Mouse (Mus musculus): ENCODE measurements around the gene Col4a4.

The Col4a4 gene

DNA sequence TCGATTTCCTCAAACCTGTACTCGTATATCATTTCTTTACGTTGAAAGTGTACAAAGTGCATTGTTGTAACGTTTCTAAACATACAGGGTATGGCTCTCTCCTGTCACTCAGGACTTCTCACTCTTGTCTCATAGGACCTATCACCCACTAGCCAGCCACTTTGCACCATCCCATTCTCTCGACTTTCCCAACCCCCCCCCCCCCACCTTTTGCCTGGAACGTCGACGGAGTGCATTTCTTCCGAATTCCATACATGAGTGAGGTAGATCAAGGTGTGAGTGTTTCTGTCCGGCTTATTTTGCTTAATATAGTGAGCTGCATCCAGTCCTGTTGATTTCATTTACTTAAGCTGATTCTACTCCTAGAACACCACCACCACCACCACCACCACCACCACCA, 9.3 kb downstream of the Col4a4 start:
- DNase-seq: no peak

DNA sequence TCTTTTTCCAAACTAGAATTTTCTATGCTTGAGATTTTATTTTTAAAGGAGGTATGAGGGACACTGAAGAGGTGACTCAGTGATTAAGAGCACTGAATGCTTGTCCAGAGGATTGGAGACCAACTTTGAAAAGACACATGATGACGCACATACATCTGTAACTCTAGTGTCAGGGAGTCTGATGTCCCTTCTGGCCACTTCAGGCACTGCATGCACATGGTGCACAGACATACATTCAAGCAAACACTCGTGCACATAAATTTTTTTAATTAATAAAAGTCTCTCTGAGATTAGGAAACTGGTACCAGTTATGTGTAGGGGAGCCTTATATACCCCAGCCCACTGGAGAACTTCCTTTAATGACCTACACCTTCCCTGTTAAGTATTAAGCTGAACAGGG, 10.5 kb downstream of the Col4a4 start:
- no peak for DNase-seq

DNA sequence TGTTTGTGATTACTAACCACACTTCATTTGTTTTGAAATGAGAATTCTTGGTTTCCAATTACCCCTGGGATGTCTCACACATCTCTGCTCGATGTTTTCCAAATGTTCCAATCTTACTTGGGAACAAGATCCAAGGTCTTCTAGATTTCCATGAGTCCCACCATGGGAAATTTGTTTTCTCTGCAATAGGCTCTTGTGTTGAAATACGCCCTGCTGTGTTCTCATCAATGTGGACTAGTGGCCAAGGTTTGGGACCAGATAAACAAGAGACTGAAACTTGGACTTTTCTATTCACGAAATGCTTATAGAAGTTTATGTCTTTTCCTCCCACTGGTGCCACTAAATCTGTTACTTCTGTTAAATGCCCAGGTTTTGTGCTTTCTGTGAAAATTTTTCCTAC, 11.0 kb downstream of the Col4a4 start:
- DNase-seq: no peak

DNA sequence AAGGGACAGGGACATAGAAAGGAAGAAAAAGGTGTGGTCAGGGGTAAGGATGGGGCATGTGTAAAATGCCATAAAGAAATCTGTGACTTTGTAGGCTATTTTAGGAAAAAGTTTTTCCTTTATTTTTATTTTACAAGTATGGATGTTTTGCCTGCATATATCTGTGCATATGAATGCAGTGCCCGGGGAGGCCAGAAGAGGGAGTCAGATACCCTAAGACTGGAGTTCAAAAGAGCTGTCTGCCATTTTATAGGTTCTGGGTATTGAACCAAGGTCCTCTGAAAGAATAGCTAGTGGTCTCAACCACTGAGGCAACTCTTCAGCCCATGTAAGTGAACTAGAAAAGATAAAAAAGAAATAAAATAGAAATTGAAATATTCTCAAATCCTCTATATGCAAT, 14.9 kb downstream of the Col4a4 start:
- DNase-seq: no peak

DNA sequence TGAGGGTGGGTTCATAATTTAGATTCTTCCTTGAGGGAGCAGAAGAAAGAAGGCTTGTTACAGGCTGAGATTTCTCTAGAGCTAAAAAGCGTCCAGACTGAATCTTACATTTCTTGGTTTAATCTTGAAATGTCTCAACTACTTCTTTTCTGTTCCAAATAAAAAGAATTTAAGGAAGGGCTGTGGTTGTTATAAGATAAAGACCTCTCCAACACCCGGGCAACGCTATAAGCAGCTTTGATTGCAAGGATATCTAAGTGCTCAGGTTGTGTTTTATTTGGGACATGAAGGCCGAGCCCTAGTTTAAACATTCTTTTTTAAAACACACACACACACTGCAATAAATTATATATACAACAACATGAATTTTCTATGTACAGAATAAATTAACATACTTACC, 17.2 kb downstream of the Col4a4 start:
- no peak for DNase-seq

DNA sequence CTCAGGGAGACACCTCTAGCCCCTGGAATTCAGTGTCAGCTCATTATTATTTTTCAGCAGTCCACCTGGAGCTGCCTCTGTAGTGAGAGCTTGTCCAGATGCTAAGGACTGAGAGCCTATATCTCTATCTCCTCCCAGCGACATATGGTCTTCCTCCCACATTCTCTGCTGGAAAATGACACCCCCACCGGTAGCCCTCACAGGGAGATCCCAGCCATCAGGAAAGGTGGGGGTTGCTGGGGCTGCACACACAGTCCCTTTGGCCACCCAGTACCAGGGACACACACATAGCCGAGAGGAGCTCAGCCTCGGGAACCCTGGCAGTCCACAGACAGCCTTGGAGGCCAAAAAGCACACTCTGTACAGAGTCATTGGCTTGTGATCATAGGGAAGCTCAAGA, 26.4 kb downstream of the Col4a4 start:
- no peak for DNase-seq

DNA sequence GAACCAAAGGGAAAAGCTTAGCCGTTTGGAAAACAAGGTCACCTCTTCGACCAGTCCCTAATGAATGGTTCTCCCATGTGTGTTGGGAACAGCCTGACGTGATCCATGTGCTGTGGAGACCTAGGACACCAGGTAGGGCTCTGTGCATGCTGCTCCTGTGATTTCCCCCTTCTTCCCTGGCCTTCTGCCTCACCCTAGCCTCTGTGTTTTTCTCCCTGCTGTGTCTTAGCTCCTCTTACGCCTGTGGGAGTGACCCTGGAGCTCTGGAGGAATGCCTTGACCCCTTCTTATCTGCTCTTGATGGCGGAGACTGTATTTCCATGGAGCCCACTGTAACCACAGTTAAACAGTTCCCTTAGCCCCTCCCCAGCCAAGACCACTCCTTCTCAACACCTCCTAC, 31.8 kb downstream of the Col4a4 start:
- DNase-seq: no peak

DNA sequence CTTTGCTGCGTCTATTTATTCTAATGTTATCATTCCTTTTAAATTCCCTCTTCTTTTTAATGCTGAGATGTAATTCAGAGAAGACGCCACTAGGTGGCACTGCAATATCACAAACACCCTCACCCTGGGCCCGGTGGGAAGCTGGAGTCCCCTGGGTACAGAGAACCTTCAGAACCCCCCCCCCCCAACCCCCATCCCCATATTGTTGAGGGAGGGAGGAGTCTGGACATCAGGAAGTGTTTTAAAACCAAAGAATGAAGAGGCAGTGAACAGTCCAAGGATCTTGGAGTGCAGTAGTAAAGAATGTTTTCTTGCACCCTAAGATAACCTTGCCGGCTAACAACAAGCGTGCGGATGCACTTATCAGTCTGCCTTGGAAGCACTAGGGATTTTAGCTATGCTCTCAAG, 32.2 kb downstream of the Col4a4 start:
- no peak for DNase-seq

DNA sequence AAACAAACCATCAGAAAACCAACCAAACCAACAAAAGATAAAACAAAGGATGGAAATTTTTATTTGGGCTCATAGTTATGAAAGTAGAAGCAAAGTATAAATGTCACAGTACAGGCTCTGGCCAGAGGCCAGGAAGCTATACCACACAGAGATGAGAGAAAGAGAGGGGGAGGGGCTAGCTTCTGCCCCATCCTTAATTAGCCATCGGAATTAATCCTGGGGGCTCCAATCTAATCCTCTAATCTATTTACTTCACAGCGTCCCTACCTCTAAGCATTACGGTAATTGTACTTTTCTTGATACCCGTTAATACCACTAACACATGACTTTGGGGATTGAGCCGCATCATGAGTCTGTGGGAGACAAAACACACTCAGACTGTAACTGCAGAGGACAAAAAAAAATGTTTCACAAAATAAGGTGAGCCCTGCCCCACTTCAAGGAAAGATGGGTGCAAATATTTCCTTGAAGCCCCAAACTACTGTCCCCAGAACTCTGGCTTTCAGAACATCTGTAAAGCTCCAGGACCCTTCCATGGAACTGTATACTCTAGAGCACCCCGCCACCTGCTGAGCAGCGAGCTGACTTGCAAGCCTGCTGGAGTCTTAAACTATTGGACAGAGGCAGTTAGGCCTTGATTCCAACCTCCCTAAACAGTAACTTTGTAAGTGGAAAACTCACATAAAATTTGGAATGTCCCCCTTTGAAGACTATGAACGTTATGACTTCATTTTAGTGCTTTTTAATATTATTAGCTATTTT, 41.3 kb downstream of the Col4a4 start:
- no peak for DNase-seq

DNA sequence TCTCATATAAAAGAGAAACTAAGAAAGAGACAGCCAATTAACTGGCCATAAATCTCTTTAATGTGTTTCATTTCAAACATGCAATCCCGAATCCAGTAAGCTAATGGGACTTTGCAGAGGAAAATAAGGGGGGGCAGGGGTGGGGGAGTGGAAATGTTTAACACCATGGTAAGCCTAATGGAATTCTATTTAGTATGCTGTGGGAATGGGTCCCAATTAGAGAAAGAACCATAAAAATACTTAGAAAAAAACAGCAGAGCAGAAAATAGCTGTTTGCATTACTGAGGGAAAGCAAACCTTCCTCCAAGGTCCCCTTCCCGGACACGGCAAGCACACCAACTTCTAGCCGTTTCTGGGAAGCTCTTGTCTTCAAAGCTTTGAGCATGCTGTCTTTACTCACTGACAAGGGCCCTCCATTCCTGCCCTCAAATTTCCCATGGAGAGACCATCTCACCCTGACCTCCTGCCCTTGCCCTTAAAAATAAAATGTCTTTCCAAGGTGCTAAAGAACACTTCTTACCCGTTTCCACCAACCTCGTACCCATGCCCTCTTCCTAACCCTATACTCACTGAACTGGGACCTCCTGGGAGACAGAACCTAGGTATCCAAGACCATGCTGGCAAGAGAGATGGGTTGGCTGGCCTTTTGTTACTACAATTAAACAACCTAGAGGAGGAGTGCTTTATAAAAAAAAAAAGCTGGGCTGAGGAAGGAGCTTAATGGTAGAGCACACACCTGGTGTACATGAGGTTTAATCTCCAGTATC, 42.0 kb downstream of the Col4a4 start:
- no peak for DNase-seq

DNA sequence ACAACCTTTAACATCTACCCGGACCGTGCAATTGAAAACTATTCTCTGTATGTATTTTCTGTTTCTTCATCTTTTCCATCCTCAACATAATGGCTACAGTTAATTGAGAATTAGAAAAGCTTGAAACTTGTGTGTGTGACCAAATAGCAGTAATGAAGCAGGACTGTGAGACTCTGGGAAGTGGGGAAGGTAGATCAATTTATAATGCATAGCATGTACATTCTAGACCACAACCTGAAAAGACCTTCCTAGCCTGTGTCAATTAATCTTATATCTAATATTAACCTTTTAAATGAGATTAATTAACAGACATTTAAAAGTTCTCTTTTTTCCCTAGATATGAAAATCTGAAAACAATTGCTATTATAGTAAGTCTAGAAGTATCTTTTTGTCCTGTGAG, 42.7 kb downstream of the Col4a4 start:
- DNase-seq: no peak

DNA sequence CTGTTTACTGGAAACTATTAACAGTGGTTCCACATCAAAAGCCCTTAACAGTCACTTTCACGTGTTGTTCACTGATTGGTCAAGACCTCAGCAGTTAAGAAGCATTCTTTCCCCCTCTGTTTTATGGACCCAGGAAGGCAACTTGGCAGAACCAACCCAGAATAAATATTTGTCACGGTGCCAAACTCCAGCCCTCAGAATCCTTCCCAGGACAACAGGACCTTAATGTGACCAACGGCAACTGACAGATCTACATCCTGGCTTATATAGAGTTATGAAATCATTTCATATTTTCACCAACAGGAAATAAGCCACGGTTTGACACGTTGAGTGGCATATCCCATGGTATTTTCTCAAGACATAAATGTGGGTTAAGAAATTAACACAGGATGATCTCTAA, 46.6 kb downstream of the Col4a4 start:
- DNase-seq: no peak

DNA sequence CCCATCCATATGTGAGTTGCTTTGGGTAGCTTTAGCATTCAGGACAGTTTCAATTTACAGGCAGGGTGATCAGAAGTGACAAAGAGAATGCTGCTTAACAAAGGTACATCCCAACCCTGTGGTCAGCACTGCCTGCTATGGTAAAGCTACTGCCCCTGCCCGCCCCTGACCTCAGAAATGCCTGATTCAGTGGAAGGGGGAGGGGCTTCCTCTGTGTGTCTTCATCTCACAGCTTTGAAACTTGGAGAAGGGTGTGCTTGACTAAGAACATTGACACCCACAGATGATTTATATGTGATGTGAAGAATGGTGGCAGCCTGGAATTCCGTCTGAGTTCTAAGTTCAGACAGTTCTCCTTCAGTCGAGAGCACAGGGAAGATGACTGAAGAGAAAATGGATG, 48.8 kb downstream of the Col4a4 start:
- no peak for DNase-seq

DNA sequence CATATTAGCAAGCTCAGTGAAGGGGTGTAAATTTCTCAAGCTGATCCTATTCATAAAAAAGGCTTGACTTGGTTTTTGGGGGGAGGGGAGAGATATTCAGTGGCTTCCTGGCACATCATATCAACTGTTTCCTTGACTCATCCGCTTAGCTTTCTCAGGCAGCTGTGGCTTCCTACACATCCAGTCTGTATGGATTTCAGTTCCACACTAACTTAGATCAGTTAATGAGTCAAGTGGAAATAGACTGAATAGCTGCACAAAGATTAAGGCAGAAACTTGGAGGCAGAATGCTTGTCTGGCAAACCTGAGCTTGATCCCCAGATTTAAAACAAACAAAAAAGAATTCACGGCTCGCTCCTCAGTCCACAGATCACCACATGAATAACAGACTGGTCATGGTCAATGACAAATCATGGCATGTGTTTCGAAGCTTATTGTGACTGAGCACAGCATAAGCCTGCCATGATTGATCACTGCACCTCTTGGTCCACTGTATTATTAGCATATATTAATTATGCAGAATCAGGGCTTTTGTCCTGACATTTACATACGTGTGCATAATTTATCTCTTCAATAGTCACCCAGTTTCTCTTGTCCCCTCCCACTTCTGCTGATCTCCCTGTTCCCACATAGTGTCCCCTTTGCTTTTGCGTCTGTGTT, 50.0 kb downstream of the Col4a4 start:
- DNase-seq: no peak

DNA sequence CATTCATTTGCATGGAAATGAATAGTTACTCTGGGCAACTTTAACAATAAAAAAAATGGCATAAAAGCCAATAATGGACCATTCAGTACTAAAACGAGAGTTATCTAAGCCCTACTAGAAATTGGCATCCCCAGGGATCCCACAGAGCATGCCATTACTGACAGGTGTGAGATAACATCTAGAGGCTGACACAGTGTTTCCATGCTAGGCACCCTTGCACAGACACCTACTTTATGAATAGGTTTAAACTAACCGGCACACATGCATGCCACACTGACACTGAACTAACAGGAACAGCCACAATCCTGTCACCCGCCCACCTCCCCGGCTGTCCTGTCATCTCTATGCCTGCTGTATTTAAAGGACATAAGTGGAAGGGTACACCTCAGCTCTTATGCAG, 58.7 kb downstream of the Col4a4 start:
- DNase-seq: no peak

DNA sequence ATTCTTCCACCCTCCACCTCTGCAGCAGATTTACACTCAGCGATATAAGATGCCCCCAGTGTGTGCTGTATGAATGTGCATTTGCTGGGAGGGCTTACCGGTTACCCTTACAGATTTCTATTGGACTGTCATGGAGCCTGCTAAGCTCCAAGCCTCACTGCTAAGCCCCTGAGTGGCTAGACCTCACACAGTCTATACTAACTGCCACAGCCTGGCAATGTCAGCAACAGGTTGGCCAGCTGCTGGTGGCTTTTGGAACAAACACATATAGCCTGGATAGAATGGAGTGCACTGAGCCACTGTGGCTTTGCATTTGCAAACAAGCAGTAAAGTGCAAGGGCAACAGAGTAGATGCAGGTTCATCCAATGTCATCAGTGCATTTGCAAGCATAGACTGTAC, 94.7 kb downstream of the Col4a4 start:
- DNase-seq: no peak

DNA sequence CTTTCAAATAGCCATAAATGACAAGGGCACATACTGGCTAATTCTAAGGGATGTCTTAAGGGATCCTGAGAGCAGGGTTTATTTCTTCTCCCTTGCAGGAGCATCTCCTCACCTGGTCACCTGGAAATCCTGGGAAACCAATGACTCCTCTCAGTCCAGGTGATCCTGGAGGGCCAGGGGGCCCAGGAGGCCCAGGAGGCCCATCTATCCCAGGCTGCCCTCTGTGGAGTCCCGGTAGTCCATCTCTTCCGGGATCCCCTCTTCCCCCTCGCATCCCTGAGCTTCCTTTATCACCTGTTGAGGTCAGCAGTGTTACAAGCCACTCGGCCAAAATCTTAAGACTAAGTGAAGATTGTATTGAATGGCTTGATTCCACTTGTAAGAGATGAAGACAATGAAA, 100.3 kb downstream of the Col4a4 start:
- no peak for DNase-seq

DNA sequence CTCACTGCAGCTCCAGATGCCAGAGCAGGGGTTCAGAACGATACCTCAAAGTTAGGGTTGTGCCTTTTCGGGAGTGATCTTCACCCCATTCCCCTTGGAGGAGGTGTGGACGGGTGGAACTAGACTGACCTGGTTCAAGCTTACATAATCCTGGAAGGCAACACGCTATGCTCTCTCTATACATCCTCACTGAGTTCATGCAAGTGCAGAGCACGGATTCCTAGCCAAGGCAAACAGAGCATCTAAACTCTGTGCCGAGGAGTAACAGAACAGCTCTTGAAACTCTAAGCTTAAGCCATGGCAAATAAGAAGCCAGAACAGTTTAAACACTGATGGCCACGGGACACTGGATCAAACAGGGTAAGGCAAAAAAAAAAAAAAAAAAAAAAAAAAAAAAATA, 104.3 kb downstream of the Col4a4 start:
- no peak for DNase-seq

DNA sequence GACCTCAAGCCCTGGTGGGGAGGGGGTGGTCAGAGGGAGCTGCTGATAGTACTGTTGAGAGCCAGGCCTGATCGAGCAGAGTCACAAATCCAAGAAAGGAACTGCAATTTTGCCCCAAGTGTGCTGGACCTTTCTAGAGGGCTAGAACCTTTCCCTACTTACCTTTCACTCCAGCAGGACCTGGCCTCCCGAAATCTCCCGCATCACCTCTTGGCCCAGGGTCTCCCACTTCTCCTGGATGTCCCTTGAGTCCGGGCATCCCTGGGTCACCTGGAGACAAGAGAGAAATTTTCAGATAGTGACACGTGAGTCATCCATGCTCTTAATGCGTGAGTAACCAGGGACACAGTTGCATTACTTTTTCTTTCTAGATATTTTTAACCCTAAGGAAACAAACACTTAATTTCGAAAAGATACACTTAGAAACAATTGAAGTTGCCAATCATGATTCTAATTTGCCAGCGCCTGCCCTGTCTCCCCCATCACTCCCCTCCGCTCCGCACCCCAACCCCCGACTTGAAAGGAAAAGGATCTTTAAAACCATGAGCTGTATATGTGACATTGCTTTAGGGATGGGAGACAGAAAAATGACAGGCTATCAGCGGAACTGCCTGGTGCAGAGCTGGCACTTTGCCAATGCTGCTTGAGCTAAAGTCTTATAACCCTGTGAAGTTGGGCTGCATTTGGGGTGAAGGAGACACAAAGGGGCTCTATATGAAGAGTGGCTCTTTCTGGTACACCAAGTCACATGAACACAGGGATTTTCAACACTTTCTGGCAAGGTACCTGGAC, 106.8 kb downstream of the Col4a4 start:
- DNase-seq: no peak

DNA sequence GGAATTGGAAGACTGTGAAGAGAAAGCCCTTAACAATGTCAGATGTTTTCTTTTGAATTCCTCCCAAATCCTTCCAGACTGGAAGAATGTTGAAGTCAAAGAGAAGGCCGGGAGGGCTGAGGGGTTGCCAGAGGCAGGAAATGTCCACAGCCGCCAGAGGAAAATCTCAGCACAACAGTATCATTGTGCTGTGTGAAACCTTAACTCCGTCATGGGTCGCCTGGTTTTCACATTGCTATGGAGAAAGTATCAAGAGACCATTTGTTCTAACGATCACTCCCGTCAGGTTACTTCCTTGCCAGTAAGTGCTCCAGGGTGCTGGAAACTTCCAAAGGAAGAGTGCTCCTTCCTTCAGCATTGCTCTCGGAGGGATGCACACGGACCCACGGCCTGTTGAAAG, 109.9 kb downstream of the Col4a4 start:
- no peak for DNase-seq

DNA sequence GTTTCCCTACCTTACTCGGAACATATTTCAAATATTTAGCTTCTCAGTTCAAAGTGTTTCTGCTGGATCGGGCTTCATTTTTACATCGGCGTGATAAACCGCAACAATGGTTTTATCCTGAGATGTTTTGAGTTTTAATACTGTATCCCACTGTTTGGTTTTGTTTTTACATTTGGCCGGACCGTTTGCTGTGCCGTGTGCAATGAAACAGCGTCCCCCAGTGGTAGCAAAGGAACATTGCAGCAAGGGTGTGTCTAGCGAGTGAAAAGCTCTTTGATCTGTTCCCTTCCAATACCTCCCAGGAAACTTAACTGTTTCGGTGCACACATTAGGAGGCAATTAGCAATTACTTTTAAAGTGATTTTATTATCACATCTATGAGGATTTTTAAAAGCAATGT, 110.4 kb downstream of the Col4a4 start:
- DNase-seq: no peak

DNA sequence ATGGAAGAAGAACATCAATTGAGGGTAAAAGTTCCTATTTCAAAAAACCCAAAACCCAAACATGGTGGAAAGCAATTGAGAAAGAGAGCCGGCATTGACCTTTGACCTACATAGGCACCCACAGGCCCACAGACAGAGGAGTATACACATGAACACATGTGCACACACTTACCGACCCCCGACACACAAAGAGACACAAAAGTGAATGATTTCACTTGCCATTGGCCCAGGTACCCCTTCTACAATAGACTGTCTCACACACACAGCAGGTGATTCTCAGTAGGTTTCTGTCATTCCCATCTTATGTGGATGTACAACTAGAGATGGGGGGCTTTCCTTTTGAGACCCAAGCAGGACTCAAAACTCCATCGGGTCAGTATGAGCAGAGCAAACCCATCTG, 110.8 kb downstream of the Col4a4 start:
- DNase-seq: no peak

DNA sequence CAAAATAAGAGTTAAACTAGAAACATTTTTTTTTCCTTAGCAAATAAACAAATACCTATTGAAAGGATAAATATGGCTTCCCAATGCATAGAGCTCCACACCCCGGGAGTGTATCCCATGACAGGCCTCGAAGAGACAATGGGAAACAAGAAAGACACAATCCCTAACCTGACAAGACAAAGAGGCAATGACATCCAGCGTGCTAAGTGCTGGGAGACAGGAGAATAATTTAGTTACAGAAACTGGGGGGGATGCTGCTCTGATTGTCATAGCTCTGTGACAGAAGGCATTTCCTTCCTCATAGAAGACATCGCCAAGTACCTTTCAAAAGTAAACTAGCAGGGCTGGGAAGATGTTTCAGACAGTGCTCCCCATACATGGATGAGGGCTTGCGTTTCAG, 111.4 kb downstream of the Col4a4 start:
- no peak for DNase-seq

Measured in thymus, adult 18-20 months (tissue).